Mouse (Mus musculus) lung, postnatal 0 days (tissue): Measurements from ENCODE around the gene Vps26c.

Source experiments
- CTCF ChIP-seq: IDR thresholded peaks from 2 replicates; pipeline ENCODE4 v1.5.1; 2016; ENCODE audit warnings: antibody characterized with exemption, mild to moderate bottlenecking
- EP300 ChIP-seq: IDR thresholded peaks from 2 replicates; pipeline ENCODE4 v1.6.1; 2016; ENCODE audit warnings: antibody characterized with exemption, mild to moderate bottlenecking, control low read depth

GRCm38 (mm10) chr16:94560618-94561017 lies 34.0 kb upstream of the Vps26c start:
- TF ChIP-seq EP300 = peak; percentile 54
- TF ChIP-seq CTCF = no peak
